Mouse (Mus musculus) retina, adult 2 months (tissue): ENCODE results near the gene Ptcd1.
A peak's percentile ranks its signal among the peaks of the same experiment; 100 is the strongest.
"Not testable (repeated sequence)": the region's sequence is repeated elsewhere in the genome, so short reads cannot be mapped to it uniquely, and the experiment has no call there.

ENCODE experiments used
- DNase-seq: peaks from one replicate; pipeline ENCODE4 v3.0.0-alpha.2; 2012; ENCODE audit warnings: low read depth, low spot score

The Ptcd1 gene

DNA sequence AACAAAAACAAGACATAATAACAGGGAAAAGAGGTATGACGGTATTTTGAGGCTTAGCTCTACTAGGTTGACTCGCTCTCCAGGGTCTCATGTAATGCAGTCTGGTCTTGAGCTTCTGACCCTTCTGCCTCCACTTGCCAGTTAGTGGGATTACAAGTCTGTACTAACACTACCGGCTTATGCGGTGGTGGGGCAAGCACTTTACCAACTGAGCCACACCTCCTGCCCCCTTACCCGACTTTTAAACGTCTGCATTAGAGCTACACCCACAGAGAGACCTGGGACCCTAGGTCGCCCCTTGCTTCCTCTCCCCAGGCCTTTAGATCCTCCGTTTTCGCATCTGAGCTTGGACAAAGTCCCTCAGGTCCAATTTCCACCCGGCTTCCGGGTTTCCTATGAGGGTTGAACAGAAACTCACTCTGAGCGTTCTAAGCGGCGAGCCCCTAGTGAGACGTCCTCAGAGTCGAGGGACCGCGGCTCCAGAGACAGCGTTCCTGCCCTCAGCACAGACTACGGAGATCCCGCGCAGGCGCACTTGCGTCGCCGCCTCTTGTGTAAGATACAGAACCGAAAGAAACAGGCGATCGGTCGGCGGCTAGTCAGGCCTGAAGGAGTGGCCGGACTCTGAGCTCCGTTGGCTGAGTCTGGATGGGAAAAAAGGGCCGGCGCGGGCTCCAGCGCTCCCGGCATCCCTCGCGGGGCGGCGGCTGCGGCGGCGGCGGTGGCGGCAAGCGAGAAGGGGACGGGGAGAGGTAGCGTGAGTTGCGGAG is at the start of gene Ptcd1, which contains the start of gene Cpsf4:
Gene Ptcd1 (minus strand): TSS at position 573 of the 770 bp plus-strand sequence.
Gene Cpsf4 (plus strand): TSS at position 678 of the 770 bp plus-strand sequence.
- DNase-seq: peak; percentile 93

DNA sequence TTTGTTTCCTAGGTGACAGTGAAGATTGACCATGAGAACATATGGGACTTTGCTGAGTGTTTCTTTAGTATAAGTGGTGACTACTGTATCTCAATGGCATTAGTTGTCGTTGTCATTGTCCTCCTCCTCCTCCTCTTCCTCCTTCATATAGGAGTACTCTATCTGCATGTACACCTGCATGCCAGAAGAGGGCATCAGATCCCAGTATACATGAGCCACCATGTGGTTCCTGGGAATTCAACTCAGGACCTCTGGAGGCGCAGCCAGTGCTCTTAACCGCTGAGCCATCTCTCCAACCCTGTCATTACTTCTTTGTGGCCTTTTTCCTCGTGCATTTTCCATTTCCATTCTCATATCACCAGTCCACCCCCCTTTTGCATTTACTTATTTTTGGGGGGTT is 47.8 kb upstream of the Ptcd1 start:
- DNase-seq: no peak

DNA sequence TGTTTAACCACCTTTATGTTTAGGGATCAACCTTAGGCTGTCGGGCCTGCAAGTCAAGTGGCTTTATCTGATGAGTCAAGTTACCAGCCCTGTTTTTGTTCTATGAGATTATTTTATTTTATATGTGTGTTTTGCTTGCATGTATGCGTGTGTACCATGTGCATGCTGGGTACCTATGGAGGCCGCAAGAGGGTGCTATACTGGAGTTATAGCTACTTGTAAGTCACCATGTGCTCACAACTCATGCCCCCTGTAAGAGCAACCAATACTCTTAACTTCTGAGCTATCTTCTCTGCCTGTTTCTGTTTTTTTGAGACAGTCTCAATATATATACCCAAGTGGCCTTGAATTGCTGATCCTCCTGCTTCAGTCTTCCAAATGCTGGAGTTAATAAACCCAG is 46.6 kb upstream of the Ptcd1 start:
- DNase-seq: no peak

DNA sequence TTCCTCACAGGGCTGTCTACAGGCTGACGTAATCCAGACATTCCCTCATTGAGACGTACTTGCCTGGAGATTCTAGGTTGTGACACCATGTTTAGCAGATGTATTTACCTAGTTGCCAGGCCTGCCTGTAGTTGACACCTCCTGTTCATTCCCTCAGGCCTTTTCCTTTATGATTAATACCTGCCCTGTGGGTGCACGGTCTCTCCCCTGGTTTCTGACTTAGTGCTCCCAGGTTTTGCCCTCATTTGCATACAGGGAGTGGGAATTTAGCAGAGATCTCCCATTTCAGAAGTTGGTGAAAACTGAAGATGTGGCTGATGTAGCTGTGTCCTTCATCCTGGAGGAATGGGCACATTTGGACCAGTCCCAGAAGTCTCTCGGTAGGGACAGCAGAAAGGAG is 45.3 kb upstream of the Ptcd1 start:
- DNase-seq: no peak

GRCm38 (mm10) chr5:145211340-145211739 is 44.4 kb upstream of the Ptcd1 start:
- DNase-seq: no peak

- not testable (repeated sequence) for DNase-seq
Observed at GRCm38 (mm10) chr5:145208391-145208790, 41.5 kb upstream of the Ptcd1 start.

- no peak for DNase-seq
Observed at GRCm38 (mm10) chr5:145207954-145208353, 41.0 kb upstream of the Ptcd1 start.

GRCm38 (mm10) chr5:145207385-145207784 is 40.5 kb upstream of the Ptcd1 start:
- no peak for DNase-seq

- no peak for DNase-seq
Observed at GRCm38 (mm10) chr5:145205041-145205440, 38.1 kb upstream of the Ptcd1 start.

- DNase-seq: peak; percentile 94
Observed at GRCm38 (mm10) chr5:145203936-145204691, 37.2 kb upstream of the Ptcd1 start, which contains the start of gene Zkscan5. Gene Zkscan5 (plus strand): TSS chr5:145204562.

DNA sequence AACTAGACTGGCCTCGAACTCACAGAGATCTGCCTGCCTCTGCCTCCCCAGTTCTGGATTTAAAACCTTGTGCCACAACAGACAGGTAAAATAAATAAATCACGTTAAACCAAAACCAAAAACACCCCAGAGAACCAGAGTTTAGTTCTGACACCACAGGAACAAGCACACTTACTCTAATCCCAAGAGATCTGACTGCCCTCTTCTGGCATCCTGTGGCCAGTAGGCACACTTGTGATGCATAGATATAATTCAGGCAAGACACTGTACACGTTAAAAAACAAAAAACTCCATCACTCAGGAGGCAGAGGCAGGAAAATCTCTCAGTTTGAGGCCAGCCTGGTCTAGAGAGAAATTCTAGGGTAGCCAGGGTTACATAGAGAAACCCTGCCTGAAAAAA is 35.5 kb upstream of the Ptcd1 start:
- no peak for DNase-seq

- peak; percentile 76 for DNase-seq
Observed at GRCm38 (mm10) chr5:145201321-145201991, 34.5 kb upstream of the Ptcd1 start, which contains the start of gene Zkscan14. Gene Zkscan14 (minus strand): TSS chr5:145201868.

- no peak for DNase-seq
Observed at GRCm38 (mm10) chr5:145200387-145200786, 33.5 kb upstream of the Ptcd1 start.

DNA sequence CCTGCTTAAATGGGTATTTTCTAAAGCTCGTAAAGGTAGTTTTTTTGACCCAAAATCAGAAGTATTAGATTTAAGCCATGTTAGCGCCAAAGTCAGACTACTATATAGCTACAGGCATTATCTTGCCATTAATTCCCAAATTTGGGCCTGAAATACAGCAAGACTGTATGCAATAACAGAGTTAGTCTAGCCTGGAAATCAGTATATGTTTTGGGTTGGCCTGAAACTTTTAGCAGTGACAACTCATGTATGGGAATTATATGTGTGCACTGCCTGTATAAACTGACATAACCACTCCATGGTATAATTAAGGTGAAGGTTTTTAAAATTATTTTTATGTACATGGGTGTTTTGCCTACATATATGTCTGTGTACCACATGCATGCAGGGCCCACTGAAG is 25.1 kb upstream of the Ptcd1 start, which contains the start of gene Atp5j2:
Gene Atp5j2 (minus strand): TSS at position 101 of the 400 bp plus-strand sequence.
- DNase-seq: no peak

DNA sequence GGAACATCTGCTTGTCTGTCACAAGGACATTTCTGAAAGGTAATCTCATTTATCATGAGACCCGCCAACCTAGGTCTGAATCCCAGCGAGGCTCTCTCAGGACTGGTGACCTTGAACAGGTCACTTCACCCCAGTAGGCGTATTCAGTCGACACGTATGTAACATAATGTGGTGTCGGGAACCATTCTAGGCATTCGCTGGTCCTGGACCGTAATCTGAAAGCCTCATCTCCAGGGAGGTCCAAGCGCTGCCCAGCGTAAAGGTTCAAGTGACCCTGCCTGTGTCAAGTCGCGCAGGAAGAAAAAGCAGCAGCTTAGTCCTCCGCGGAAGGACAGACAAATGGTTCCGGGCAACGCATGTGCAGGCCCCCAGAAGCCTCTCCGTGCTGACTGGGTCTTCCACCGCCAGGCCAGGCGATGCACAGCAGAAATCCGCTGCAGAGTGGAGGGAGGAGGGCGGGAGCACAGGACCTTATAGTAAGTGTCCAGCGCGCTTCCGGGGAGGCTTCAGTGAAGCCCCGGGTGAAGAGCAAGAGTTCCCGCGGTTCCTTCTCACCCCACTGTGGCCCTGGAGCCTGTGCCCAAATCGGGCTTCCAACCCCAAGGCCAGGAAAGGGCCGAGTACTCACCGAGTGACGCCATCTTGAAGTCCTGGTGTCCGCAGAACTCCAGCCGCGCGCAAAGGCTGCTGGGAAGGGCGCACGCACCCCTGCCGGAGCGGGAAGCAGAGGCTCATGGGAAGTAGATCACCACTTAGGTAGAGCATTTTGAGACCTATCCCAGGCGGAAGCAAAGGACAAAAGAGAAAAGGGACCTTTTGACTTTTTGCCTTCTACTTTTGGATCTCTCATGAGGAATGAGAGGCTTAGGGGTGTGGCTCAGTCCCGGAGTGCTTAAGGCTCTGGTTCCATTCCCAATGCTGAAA is 24.2 kb upstream of the Ptcd1 start:
- peak; percentile 81 for DNase-seq

GRCm38 (mm10) chr5:145190373-145190772 is 23.5 kb upstream of the Ptcd1 start:
- DNase-seq: no peak

DNA sequence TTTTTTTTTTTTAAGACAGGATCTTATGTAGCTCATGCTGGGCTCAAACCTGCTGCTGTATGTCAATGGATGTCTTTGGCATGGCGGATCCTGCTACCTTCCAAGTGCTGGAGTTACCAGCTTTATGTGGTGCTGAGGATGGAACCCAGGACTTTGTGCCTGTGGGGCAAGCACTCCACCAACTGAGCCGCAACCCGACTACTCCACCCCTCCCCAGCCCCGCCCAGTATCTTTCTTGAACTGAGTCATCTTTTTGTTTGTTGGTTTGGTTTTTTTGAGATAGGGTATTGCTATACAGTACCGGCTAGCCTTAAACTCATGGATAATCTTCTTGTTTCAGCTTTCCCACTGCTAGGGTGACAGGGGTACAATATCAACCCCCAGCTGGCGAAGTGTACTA is 22.5 kb upstream of the Ptcd1 start:
- DNase-seq: no peak

DNA sequence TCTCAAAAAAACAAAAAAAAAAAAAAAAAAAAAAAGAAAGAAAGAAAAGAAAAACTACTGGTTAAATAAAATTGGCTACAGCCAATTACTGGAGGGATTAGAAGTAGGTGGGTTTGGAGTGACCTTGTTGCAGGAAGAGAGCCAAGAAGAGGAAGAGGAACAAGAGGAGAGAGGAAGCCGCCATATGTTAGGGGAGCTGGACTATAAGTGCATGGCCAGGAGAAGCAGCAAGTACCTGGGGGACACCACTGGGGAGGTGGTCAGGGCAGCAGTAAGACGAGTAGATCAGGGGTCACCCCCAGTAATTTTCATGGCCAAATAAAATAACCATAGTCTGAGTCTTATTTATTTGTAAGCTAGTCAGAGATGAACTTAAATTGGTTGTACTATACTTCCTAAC is 18.3 kb upstream of the Ptcd1 start:
- DNase-seq: no peak

GRCm38 (mm10) chr5:145178461-145178980 is 11.6 kb upstream of the Ptcd1 start:
- DNase-seq: no peak

GRCm38 (mm10) chr5:145167306-145167661 is 376 bp upstream of the Ptcd1 start:
- DNase-seq: no peak

GRCm38 (mm10) chr5:145165184-145165583 is 1.7 kb downstream of the Ptcd1 start:
- DNase-seq: no peak
